Mouse (Mus musculus) skeletal muscle tissue, adult 2 months (tissue): Measurements from ENCODE around the gene Scube3.
"Not testable (repeated sequence)": the region's sequence is repeated elsewhere in the genome, so short reads cannot be mapped to it uniquely, and the experiment has no call there.

Experiments
- DNase-seq: peaks from one replicate; pipeline ENCODE4 v3.0.0-alpha.2; 2012; ENCODE audit warnings: low read depth, low spot score

Gene Scube3

GRCm38 (mm10) chr17:28217721-28218649 is 76.0 kb downstream of the Scube3 start:
- no peak for DNase-seq

DNA sequence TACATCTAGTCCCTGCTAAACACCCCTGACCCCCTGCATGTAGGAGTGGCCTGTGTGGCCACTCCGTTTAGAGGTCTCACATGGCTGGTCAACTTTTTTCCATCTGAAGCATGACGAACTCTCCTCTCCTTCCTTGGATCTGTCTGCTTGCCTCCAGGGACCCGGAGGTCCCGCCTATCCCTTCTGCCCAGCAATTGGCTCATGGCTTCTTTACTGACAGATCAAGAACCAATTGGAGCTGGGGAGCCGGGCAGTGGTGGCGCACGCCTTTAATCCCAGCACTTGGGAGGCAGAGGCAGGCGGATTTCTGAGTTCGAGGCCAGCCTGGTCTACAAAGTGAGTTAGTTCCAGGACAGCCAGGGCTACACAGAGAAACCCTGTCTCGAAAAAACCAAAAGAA is 80.5 kb downstream of the Scube3 start:
- not testable (repeated sequence) for DNase-seq

DNA sequence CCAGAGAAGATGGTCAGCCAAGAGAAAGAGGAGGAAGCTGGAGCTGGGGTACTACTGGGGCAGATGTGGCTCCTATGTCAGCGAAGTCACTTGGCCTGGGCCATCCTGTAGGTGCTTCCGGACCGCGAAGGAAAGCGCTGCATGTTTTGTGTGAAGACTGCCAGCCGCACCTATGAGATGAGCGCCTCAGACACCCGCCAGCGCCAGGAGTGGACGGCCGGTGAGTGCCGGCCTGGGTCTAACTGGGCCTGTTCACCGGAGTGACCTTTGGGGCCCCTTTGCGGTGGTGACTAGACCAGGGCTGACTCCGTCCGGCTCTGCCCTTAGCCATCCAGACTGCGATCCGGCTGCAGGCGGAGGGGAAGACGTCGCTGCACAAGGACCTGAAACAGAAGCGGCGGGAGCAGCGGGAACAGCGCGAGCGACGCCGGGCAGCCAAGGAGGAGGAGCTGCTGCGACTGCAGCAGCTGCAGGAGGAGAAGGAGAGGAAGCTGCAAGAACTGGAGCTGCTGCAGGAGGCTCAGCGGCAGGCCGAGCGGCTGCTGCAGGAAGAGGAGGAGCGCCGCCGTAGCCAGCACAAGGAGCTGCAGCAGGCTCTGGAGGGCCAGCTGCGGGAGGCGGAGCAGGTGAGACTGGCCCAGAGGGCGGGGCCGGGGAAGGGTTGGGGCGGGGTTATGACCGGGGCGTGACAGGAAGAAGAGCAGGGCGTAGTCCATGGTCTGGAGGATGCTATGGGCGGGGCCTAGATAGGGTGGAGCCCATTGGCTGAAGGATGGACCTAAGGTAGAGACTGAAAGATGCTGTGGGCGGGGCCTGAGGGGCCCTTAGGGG is 81.8 kb downstream of the Scube3 start:
- DNase-seq, result peak; percentile 91
